Mouse (Mus musculus): ENCODE results near the gene Etv6. TPM values are rescaled to one million over a fixed set of nuclear protein-coding genes. Genes with fewer than 3 reads are reported as not detected.

Etv6 gene
- polyA plus RNA-seq (2015; fragmentation: Nextera tagmentation; extraction: Ambion mirVana) = 4.5 and 8.4 TPM in 2 replicates

GRCm38 (mm10) chr6:134035490-134036405 is at the start of gene Etv6:
Gene Etv6 (plus strand): TSS chr6:134035700.

Other genes starting within 250 kb of the Etv6 start
- 2.0 TPM in 1 of 2 replicates, not detected in the other for gene Kap, start 181.9 kb upstream of the Etv6 start, polyA plus RNA-seq (2015; fragmentation: Nextera tagmentation; extraction: Ambion mirVana)

All from adrenal gland, postnatal 0 days (tissue).